Mouse (Mus musculus): ENCODE results near the gene Atic.

The Atic gene

DNA sequence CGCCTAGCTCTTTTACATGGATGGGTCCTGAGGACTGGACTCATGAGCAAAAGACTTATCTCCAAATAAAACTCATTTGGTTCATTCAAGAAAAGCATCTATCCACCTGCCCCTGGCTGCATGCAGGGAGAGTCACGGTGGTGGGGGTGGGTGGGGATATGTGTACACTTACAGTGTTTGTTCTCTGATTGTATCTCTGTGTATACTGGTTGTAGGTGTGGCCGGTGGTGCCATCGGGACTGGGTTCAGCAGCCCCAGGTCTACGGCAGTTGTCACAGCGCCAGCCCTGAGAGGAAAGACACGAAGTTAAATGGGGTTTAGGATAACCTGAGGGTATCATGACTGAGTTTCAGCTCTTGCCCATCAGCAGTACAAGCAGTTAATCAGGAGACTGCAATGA, 29.7 kb downstream of the Atic start:
- in situ Hi-C loops (cut with MboI, MseI) = loop anchor here in 1 of 2 experiments (10.0 kb wide), 1 partner anchor 538 kb away; no protein-coding TSS in a partner anchor

DNA sequence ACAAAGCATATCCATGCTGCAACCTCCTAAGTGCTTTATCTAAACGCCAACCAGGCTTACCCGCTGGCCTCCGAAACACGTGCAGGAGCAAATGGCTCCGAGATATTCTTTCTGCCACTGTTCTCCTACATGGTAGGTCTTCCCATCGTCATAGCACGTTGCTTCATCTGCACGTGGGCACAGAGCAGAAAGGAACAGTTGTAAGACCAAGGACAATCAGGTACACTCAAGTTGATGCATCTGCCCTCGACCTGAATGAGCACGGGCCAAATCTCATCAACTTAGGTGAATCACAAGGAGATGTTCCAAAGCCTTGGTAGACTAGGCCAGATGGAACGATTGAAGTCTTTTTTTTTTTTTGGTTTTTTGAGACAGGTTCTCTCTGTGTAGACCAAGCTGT, 33.1 kb downstream of the Atic start:
- in situ Hi-C loops (cut with MboI, MseI) = loop anchor here in 1 of 2 experiments (10.0 kb wide), 1 partner anchor 535 kb away; no protein-coding TSS in a partner anchor

DNA sequence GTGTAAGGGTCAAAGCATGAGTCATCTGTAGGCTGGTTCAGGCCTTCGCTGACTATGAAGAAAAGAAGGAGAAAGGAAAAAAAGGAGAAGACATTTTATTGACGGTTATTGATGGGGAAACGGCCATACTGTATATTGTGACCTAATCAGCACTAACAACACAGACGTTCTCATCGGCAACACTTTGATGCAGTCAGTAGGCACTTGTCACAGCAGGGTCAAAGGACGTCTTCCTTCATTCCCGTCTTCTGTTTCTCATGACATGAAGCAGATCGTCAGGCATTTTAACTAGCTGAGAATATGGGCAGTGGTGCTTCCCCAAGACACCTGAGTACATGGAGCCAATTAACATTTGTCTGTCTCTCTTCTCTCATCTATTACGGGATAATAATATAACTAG, 36.2 kb downstream of the Atic start:
- in situ Hi-C loops (cut with MboI, MseI) = loop anchor here in 1 of 2 experiments (10.0 kb wide), 1 partner anchor 532 kb away; no protein-coding TSS in a partner anchor

DNA sequence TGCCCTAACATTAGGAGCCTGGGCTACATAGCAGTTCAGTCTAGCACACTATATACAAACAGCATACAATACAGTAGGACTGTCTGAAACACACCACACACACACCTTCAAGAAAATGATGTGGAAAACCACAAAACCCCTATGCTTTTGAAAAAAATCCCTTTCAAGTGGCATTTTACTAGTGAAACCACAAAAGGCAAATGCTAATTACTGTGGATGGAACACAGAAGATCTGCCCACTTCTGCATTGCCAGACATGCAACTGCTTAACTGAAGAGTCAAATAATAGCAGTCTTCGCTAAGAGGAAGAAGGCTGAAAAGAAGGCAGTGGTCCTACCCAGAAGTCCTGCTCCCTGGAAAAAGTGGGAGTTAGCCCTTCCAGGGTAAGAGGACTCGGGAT, 37.3 kb downstream of the Atic start:
- in situ Hi-C loops (cut with MboI, MseI) = loop anchor here in 1 of 2 experiments (10.0 kb wide), 1 partner anchor 531 kb away; no protein-coding TSS in a partner anchor

DNA sequence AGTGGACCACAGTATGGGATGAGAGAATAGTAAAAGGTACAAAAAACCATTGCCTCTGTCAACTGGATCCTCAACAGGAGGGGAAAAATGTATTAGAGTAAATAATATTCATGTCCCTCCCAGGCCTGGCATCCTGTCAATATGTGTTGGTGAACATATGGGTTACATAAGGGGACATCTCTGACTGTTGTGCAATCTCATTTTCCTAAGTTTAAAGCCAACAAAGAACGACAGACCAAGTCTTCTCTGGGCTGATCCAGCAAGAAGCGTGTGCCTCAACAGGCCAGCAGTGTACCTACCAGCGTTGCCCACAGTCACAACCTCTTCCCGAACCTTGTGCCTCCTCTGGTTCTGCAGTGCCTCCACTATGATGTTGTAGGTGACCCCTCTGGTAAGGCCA, 38.4 kb downstream of the Atic start:
- in situ Hi-C loops (cut with MboI, MseI) = loop anchor here in 1 of 2 experiments (10.0 kb wide), 1 partner anchor 529 kb away; no protein-coding TSS in a partner anchor

DNA sequence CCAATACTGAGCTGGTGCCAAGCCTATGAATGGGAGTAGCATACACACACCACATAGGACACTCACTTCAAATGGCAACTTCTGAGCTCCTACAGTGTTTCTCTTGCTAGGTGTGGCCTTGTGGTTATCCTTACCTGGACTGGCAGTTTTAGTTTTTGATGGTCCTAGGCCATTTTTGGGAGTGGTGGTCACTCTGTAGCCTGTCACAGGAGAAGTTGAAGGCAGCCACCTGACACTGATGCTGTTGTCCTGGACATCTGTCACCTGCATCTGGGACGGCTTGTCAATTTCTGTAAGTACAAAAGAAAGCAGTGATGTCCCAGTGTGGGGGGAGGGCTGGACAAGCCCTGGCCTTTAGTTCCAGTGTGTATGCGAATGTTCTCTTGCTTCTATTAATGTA, 48.8 kb downstream of the Atic start:
- in situ Hi-C loops (cut with MboI, MseI) = no loop called here

DNA sequence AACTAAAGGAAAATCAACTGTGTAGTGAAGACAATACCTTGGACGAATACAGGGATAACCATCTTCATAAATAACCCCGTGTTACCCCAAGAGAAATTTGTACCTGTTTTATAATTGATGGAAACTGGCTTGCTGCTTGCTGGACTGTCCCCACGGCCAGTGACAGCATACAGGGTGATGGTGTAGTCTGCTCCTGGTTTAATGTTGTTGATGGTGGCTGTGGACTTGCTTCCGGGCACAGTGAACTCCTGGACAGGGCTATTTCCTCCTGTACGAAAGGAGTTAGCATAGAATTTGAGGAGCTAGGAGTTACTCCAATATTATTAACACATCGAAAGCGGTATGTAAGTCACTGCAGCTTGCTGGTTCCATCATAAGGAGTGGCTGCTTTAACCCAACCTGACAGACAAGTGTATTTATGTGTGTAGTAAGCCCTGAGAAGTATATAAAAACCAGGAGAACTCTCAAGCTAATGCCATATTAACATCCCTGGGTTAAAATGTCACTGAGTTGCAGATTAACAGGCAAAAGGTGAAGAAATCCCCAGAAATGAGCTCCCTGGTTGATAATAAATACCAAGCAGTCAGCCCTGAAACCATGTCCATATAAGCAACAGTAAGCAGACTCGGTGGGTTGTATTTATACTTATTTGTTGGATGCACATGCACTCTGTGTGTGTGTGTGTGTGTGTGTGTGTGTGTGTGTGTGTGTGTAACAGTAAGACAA, 49.8 kb downstream of the Atic start:
- in situ Hi-C loops (cut with MboI, MseI) = no loop called here

DNA sequence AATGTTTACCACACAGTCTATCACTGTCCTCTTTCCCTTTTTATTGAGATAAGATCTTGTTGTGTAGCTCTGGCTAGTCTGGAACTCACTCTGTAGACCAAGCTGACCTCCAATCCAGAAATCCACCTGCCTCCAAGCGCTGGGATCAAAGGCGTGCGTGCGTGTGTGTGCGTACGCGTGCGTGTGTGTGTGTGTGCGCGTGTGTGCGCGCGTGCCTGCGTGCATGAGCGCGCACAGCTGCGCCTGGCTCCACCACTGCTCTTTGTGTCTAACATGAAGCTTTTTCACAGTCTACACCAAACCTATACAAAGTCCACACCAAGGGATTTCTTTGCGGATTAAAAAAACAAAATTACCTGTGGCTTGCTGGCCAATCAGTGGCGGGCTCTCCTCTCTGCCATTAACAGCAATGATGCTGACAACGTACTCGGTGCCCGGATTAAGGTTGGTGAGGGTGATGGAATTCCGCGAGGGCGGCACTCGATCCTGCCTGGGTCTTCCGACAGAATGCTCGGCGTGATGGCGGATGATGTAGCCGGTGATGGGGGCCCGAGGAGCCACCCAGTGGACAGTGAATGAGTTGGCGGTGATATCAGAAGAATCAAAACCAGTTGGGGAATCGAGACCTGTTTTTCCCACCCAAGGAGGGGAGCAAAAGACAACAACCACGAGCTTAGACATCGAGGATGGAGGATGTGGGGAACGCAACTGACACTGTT, 52.3 kb downstream of the Atic start:
- in situ Hi-C loops (cut with MboI, MseI) = no loop called here

DNA sequence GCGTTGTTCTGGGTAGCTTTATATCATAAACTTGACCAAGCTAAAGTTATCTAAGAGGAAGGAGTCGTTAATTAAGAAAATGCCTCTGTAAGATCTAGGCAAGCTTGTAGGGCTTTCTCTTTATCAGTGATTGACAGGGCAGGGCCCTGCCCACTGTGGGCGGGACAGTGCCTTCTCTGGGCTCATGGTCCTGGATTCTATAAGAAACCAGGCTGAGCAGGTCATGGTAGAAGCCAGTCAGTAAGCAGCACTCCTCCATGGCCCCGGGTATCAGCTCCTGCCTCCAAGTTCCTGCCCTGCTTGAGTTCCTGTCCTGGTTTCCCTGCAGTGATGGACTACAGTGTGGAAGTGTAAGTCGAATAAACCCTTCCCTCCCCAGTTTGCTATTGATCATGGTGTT, 53.0 kb downstream of the Atic start:
- in situ Hi-C loops (cut with MboI, MseI) = no loop called here

DNA sequence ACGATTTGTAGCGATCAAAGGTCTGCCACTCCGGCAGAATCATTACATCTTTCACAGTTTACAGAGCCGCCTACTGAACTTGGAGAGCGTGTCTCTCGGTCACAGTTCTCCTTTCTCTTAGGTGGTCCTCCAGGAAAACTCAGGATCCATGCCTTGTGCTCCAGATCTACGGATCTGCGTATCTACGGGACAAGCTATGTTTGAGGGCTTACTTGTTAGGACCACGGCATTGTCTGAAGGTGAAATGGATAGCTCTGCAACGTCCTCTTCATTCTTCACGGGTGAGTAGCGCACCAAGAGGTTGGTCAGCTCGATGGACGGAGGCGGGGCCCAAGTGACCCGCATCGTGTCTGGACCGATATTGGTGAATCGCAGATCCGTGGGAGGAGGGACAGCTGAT, 55.3 kb downstream of the Atic start:
- in situ Hi-C loops (cut with MboI, MseI) = no loop called here

DNA sequence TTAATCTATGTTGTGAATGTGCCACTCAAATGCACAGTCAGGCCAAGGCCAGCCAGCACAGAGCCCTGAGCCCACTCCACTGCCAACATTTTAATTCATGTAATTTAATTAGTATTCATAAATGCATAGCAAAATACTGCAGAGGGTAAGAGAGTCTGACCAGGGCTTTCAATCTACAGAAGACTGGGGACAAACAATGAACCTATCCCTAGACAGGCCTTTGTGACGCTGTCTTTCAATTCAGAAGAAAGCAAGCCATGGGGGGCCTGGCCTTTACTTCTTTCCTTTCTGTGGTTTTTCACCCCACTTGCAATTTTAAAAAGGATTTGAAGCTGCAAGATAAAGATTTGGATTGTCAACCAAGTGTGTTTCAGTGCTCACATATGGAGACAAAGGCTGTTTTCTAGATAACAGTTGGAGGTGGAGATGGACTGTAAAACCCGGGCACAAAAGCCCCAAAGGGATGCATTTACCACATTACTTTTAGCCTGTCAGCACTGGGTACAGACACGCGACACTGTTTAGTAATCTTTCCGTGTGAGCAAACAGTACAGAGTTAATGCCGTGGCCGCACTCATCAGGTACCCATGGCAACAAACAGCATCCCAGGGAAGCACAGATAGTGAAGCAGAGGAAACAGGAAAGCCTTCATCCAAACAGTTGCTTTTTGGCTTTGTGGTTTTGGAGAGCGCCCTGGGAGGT, 57.7 kb downstream of the Atic start:
- in situ Hi-C loops (cut with MboI, MseI) = no loop called here

DNA sequence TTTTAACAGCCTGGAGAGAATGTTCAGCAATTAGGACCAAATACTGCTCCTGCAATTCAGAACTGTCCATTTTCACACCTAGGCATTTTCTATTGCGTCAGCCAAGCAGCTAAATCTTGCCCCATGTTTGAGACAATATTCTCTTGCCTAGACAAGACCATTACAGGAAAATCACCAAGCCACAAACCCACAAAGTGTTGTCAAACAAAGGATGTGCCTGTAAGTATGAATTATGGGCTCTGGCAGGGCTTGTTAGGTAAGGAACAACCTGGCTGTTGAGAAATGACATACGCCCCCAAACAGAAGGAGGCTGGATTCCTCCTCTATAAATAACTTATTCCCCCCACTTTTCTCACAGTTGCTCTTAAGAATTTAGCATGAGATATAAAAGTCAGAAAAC, 64.6 kb downstream of the Atic start:
- in situ Hi-C loops (cut with MboI, MseI) = no loop called here

DNA sequence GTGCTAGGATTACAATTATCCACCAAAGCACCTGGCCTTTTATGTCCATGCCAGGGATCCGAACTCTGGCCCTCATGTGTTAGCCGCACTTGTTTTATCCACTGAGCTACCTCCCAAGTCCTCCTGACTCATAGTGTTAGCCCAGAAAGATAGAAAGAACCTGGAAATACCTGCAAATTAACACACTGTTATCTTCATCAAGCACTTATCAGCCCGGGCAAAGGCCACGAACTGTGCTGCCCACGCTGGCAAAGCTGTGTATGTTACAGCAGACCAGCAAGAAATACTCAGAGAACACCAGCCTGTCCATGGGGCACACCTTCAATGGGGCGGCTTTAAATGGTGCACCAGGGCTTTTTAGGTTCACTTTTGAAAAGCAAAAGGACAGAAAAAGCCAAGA, 66.7 kb downstream of the Atic start:
- in situ Hi-C loops (cut with MboI, MseI) = no loop called here
